Mouse (Mus musculus): ENCODE measurements around the gene Dpp6. TPM values are rescaled to one million over a fixed set of nuclear protein-coding genes. Genes with fewer than 3 reads are reported as not detected.

Gene Dpp6
- polyA plus RNA-seq, 1 experiment from 2014 or later: 3.5 TPM

GRCm38 (mm10) chr5:27034858-27035257 lies 217.9 kb downstream of the Dpp6 start:
- Histone ChIP-seq H3K4me3 (no peak overlapping the region), H3K9ac (no peak overlapping the region), H3K4me2 (no peak overlapping the region), H3K36me3 (no peaks in the 10 kb centered on the region), H3K9me3 (no peaks in the 10 kb centered on the region), H3K4me1 (no peaks in the 10 kb centered on the region), H3K27me3 (no peaks in the 10 kb centered on the region), H3K27ac (no peak overlapping the region)
- ATAC-seq (ENCODE audit: insufficient number of reproducible peaks, insufficient read depth, low FRiP score, low TSS enrichment, low read depth): no peak
- 76% methylated on average over 4 of the region's 4 CpGs for WGBS

GRCm38 (mm10) chr5:27035291-27035690 lies 218.3 kb downstream of the Dpp6 start:
- ATAC-seq (ENCODE audit: insufficient number of reproducible peaks, insufficient read depth, low FRiP score, low TSS enrichment, low read depth): no peak
- no peak overlapping the region for H3K4me2 ChIP-seq
- H3K4me1 ChIP-seq: no peaks in the 10 kb centered on the region
- H3K9ac ChIP-seq: no peak overlapping the region
- 30% methylated on average over 1 of the region's 1 CpGs for WGBS
- no peak overlapping the region for H3K27ac ChIP-seq
- H3K27me3 ChIP-seq: no peaks in the 10 kb centered on the region
- H3K4me3 ChIP-seq: no peak overlapping the region
- H3K36me3 ChIP-seq: no peaks in the 10 kb centered on the region
- H3K9me3 ChIP-seq: no peaks in the 10 kb centered on the region

GRCm38 (mm10) chr5:27035891-27036290 lies 218.9 kb downstream of the Dpp6 start:
- Histone ChIP-seq H3K27ac (no peak overlapping the region), H3K4me2 (no peak overlapping the region), H3K4me1 (no peaks in the 10 kb centered on the region), H3K36me3 (no peaks in the 10 kb centered on the region), H3K9me3 (no peaks in the 10 kb centered on the region), H3K4me3 (no peak overlapping the region), H3K27me3 (no peaks in the 10 kb centered on the region), H3K9ac (no peak overlapping the region)
- 23% methylated on average over 2 of the region's 2 CpGs for WGBS
- ATAC-seq (ENCODE audit: insufficient number of reproducible peaks, insufficient read depth, low FRiP score, low TSS enrichment, low read depth): no peak

GRCm38 (mm10) chr5:27037796-27038195 lies 220.8 kb downstream of the Dpp6 start:
- no peaks in the 10 kb centered on the region for H3K36me3 ChIP-seq
- H3K27me3 ChIP-seq: no peaks in the 10 kb centered on the region
- no peaks in the 10 kb centered on the region for H3K4me1 ChIP-seq
- ATAC-seq (ENCODE audit: insufficient number of reproducible peaks, insufficient read depth, low FRiP score, low TSS enrichment, low read depth): no peak
- no peak overlapping the region for H3K4me2 ChIP-seq
- H3K9me3 ChIP-seq: no peaks in the 10 kb centered on the region
- no peak overlapping the region for H3K27ac ChIP-seq
- WGBS: 61% methylated on average over 5 of the region's 5 CpGs
- no peak overlapping the region for H3K9ac ChIP-seq
- H3K4me3 ChIP-seq: no peak overlapping the region

- peaks cover 46% of the 10 kb centered on the region for H3K27me3 ChIP-seq
- no peaks in the 10 kb centered on the region for H3K36me3 ChIP-seq
- 20% methylated on average over 7 of the region's 7 CpGs for WGBS
- no peak overlapping the region for H3K4me3 ChIP-seq
- no peak for ATAC-seq (ENCODE audit: insufficient number of reproducible peaks, insufficient read depth, low FRiP score, low TSS enrichment, low read depth)
- H3K9me3 ChIP-seq: no peaks in the 10 kb centered on the region
- no peak overlapping the region for H3K9ac ChIP-seq
- peaks cover 5% of the 10 kb centered on the region; the same call in 1 of the 2 replicates for H3K4me1 ChIP-seq
- H3K4me2 ChIP-seq: no peak overlapping the region
- no peak overlapping the region for H3K27ac ChIP-seq
Measured at GRCm38 (mm10) chr5:27048167-27048566, 231.2 kb downstream of the Dpp6 start.

- Histone ChIP-seq H3K4me2 (peak overlapping the region; percentile 56), H3K4me3 (peak overlapping the region; percentile 34)
Measured at GRCm38 (mm10) chr5:27048926-27049325, 231.9 kb downstream of the Dpp6 start.

GRCm38 (mm10) chr5:27049341-27050091 lies 232.5 kb downstream of the Dpp6 start:
- peaks cover 5% of the 10 kb centered on the region; the same call in 1 of the 2 replicates for H3K4me1 ChIP-seq
- H3K36me3 ChIP-seq: no peaks in the 10 kb centered on the region
- H3K9me3 ChIP-seq: no peaks in the 10 kb centered on the region
- H3K27me3 ChIP-seq: peaks cover 46% of the 10 kb centered on the region
- H3K27ac ChIP-seq: no peak overlapping the region
- ATAC-seq (ENCODE audit: insufficient number of reproducible peaks, insufficient read depth, low FRiP score, low TSS enrichment, low read depth): no peak
- peak overlapping the region; percentile 56 for H3K4me2 ChIP-seq
- 2% methylated on average over 54 of the region's 55 CpGs for WGBS
- peak overlapping the region; percentile 34 for H3K4me3 ChIP-seq
- peak overlapping the region; percentile 40; the same call in 1 of the 2 replicates for H3K9ac ChIP-seq

More at GRCm38 (mm10) chr5:27048926-27049325, 231.9 kb downstream of the Dpp6 start:
- ATAC-seq (ENCODE audit: insufficient number of reproducible peaks, insufficient read depth, low FRiP score, low TSS enrichment, low read depth): no peak
- Histone ChIP-seq H3K27me3 (peaks cover 46% of the 10 kb centered on the region), H3K36me3 (no peaks in the 10 kb centered on the region), H3K4me1 (peaks cover 5% of the 10 kb centered on the region; the same call in 1 of the 2 replicates), H3K27ac (no peak overlapping the region), H3K9ac (no peak overlapping the region), H3K9me3 (no peaks in the 10 kb centered on the region)
- WGBS: 6% methylated on average over 9 of the region's 9 CpGs

GRCm38 (mm10) chr5:27051250-27051649 lies 234.2 kb downstream of the Dpp6 start:
- no peak for ATAC-seq (ENCODE audit: insufficient number of reproducible peaks, insufficient read depth, low FRiP score, low TSS enrichment, low read depth)
- Histone ChIP-seq H3K27me3 (peaks cover 46% of the 10 kb centered on the region), H3K9ac (no peak overlapping the region), H3K4me1 (peaks cover 5% of the 10 kb centered on the region; the same call in 1 of the 2 replicates), H3K4me3 (no peak overlapping the region), H3K9me3 (no peaks in the 10 kb centered on the region), H3K27ac (no peak overlapping the region), H3K4me2 (no peak overlapping the region), H3K36me3 (no peaks in the 10 kb centered on the region)
- 50% methylated on average over 3 of the region's 3 CpGs for WGBS

GRCm38 (mm10) chr5:27052441-27052840 lies 235.4 kb downstream of the Dpp6 start:
- peaks cover 44% of the 10 kb centered on the region for H3K27me3 ChIP-seq
- H3K36me3 ChIP-seq: no peaks in the 10 kb centered on the region
- no peak overlapping the region for H3K9ac ChIP-seq
- H3K4me3 ChIP-seq: no peak overlapping the region
- no peak overlapping the region for H3K4me2 ChIP-seq
- H3K9me3 ChIP-seq: no peaks in the 10 kb centered on the region
- WGBS: 20% methylated on average over 2 of the region's 2 CpGs
- ATAC-seq (ENCODE audit: insufficient number of reproducible peaks, insufficient read depth, low FRiP score, low TSS enrichment, low read depth): no peak
- H3K4me1 ChIP-seq: peaks cover 5% of the 10 kb centered on the region; the same call in 1 of the 2 replicates
- H3K27ac ChIP-seq: no peak overlapping the region

- peaks cover 4% of the 10 kb centered on the region for H3K27me3 ChIP-seq
- WGBS: 52% methylated on average over 5 of the region's 5 CpGs
- H3K4me3 ChIP-seq: no peak overlapping the region
- H3K27ac ChIP-seq: no peak overlapping the region
- no peak overlapping the region for H3K4me2 ChIP-seq
- no peak overlapping the region for H3K9ac ChIP-seq
- H3K36me3 ChIP-seq: no peaks in the 10 kb centered on the region
- H3K4me1 ChIP-seq: no peaks in the 10 kb centered on the region
- no peak for ATAC-seq (ENCODE audit: insufficient number of reproducible peaks, insufficient read depth, low FRiP score, low TSS enrichment, low read depth)
- no peaks in the 10 kb centered on the region for H3K9me3 ChIP-seq
Measured at GRCm38 (mm10) chr5:27056436-27056835, 239.4 kb downstream of the Dpp6 start.

- 79% methylated on average over 4 of the region's 4 CpGs for WGBS
- H3K4me2 ChIP-seq: no peak overlapping the region
- no peak overlapping the region for H3K27ac ChIP-seq
- H3K4me1 ChIP-seq: no peaks in the 10 kb centered on the region
- no peak for ATAC-seq (ENCODE audit: insufficient number of reproducible peaks, insufficient read depth, low FRiP score, low TSS enrichment, low read depth)
- H3K36me3 ChIP-seq: no peaks in the 10 kb centered on the region
- no peaks in the 10 kb centered on the region for H3K27me3 ChIP-seq
- H3K4me3 ChIP-seq: no peak overlapping the region
- no peaks in the 10 kb centered on the region for H3K9me3 ChIP-seq
- no peak overlapping the region for H3K9ac ChIP-seq
Measured at GRCm38 (mm10) chr5:27060114-27060513, 243.1 kb downstream of the Dpp6 start.

GRCm38 (mm10) chr5:27063871-27064270 lies 246.9 kb downstream of the Dpp6 start:
- no peaks in the 10 kb centered on the region for H3K36me3 ChIP-seq
- H3K27ac ChIP-seq: no peak overlapping the region
- H3K9me3 ChIP-seq: no peaks in the 10 kb centered on the region
- H3K4me3 ChIP-seq: no peak overlapping the region
- no peaks in the 10 kb centered on the region for H3K4me1 ChIP-seq
- no peak overlapping the region for H3K9ac ChIP-seq
- 62% methylated on average over 1 of the region's 1 CpGs for WGBS
- H3K4me2 ChIP-seq: no peak overlapping the region
- ATAC-seq (ENCODE audit: insufficient number of reproducible peaks, insufficient read depth, low FRiP score, low TSS enrichment, low read depth): no peak
- H3K27me3 ChIP-seq: no peaks in the 10 kb centered on the region
